Mouse (Mus musculus) common myeloid progenitor, adult 5-6 weeks (primary cell): ENCODE measurements around the gene Prdx6b. TPM values are rescaled to one million over a fixed set of nuclear protein-coding genes. Genes with fewer than 3 reads are reported as not detected.
A peak's percentile ranks its signal among the peaks of the same experiment; 100 is the strongest.

Source experiments
- ATAC-seq: replicated peaks from 2 replicates; pipeline ENCODE4 v1.8.0; 2016; ENCODE audit warnings: low read depth, mild to moderate bottlenecking, moderate TSS enrichment, inconsistent platforms; ENCODE audit not compliant: poor library complexity, severe bottlenecking
- total RNA-seq: library from RNA; stranded (forward); fragments of 200-1000, 187-1606 nt; gene quantifications from 2 replicates; pipeline ENCODE4 v1.2.3, GENCODE M21; 2017

Prdx6b gene
- not detected in 2 replicates for total RNA-seq

GRCm38 (mm10) chr2:80292172-80292571 is at the start of gene Prdx6b:
Gene Prdx6b (plus strand): TSS chr2:80292472.
- no peak for ATAC-seq

- no peak for ATAC-seq
Observed at GRCm38 (mm10) chr2:80247466-80247865, 44.8 kb upstream of the Prdx6b start.

- 0 out of 2 replicates have a peak, but pooled peaks have one; percentile 22 for ATAC-seq
Observed at GRCm38 (mm10) chr2:80247868-80248267, 44.4 kb upstream of the Prdx6b start.

- no peak for ATAC-seq
Observed at GRCm38 (mm10) chr2:80259888-80260672, 32.2 kb upstream of the Prdx6b start.

GRCm38 (mm10) chr2:80266894-80267293 is 25.4 kb upstream of the Prdx6b start:
- peak; percentile 99 for ATAC-seq

GRCm38 (mm10) chr2:80268053-80268452 is 24.2 kb upstream of the Prdx6b start:
- no peak for ATAC-seq

GRCm38 (mm10) chr2:80271431-80271830 is 20.8 kb upstream of the Prdx6b start:
- no peak for ATAC-seq

- ATAC-seq: peak; percentile 62
Observed at GRCm38 (mm10) chr2:80273038-80273437, 19.2 kb upstream of the Prdx6b start.

- ATAC-seq: peak; percentile 67
Observed at GRCm38 (mm10) chr2:80273763-80274162, 18.5 kb upstream of the Prdx6b start.

- ATAC-seq: peak; percentile 88
Observed at GRCm38 (mm10) chr2:80275136-80275535, 17.1 kb upstream of the Prdx6b start.

GRCm38 (mm10) chr2:80282214-80282613 is 10.1 kb upstream of the Prdx6b start:
- ATAC-seq: no peak

GRCm38 (mm10) chr2:80286397-80286796 is 5.9 kb upstream of the Prdx6b start:
- no peak for ATAC-seq

- peak; percentile 94 for ATAC-seq
Observed at GRCm38 (mm10) chr2:80298334-80298733, 6.1 kb downstream of the Prdx6b start.

- ATAC-seq: no peak
Observed at GRCm38 (mm10) chr2:80300806-80301205, 8.5 kb downstream of the Prdx6b start.

- ATAC-seq: 0 out of 2 replicates have a peak, but pooled peaks have one; percentile 36
Observed at GRCm38 (mm10) chr2:80303957-80304356, 11.7 kb downstream of the Prdx6b start.

GRCm38 (mm10) chr2:80307701-80308100 is 15.4 kb downstream of the Prdx6b start:
- ATAC-seq: 0 out of 2 replicates have a peak, but pooled peaks have one; percentile 30

GRCm38 (mm10) chr2:80309775-80310174 is 17.5 kb downstream of the Prdx6b start:
- ATAC-seq: no peak

GRCm38 (mm10) chr2:80310772-80311171 is 18.5 kb downstream of the Prdx6b start:
- no peak; the same call in 1 of the 2 replicates for ATAC-seq

GRCm38 (mm10) chr2:80311350-80311749 is 19.1 kb downstream of the Prdx6b start:
- no peak; the same call in 1 of the 2 replicates for ATAC-seq

- ATAC-seq: no peak
Observed at GRCm38 (mm10) chr2:80314201-80314600, 21.9 kb downstream of the Prdx6b start.

- peak; percentile 66 for ATAC-seq
Observed at GRCm38 (mm10) chr2:80314854-80315241, 22.6 kb downstream of the Prdx6b start.
